Mouse (Mus musculus): ENCODE data around the gene Gpr18. TPM values are rescaled to one million over a fixed set of nuclear protein-coding genes. Genes with fewer than 3 reads are reported as not detected.
"Not testable (repeated sequence)": the region's sequence is repeated elsewhere in the genome, so short reads cannot be mapped to it uniquely, and the experiment has no call there.

Gpr18 gene
- polyA plus RNA-seq, 1 experiment from 2014 or later = not detected

- Histone ChIP-seq H3K9ac (replicated peaks; ENCODE audit: low read length) (no peak overlapping the region), H3K27ac (ENCODE audit: low read length) (no peak overlapping the region), H3K4me2 (replicated peaks; ENCODE audit: low read depth, low read length) (no peak overlapping the region), H3K9me3 (ENCODE audit: low read length) (no peaks in the 10 kb centered on the region), H3K36me3 (ENCODE audit: insufficient read depth, low read length) (no peaks in the 10 kb centered on the region), H3K4me3 (ENCODE audit: low read length) (no peak overlapping the region), H3K4me1 (ENCODE audit: insufficient read depth, low read length) (no peaks in the 10 kb centered on the region), H3K27me3 (ENCODE audit: insufficient read depth, low read length) (no peaks in the 10 kb centered on the region)
- 64% methylated on average over 3 of the region's 3 CpGs for WGBS
- ATAC-seq (ENCODE audit: low FRiP score, low TSS enrichment) = no peak
These were observed 49.0 kb downstream of the Gpr18 start for GRCm38 (mm10) chr14:121866574-121866973.

DNA sequence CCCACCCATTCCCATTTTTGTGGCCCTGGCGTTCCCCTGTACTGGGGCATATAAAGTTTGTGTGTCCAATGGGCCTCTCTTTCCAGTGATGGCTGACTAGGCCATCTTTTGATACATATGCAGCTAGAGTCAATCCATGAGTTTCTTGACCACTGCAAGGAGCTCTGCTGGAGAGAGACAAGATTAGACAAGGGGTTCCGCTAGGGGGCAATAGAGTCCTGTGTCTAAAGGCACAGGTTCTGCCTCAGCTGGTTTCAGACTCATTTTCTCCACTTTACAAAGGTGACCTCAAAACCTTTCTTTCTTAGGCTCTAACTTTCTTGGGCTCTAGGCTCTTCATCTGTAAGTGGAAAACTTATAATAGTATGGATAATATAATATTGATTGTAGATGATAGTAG, 50.4 kb downstream of the Gpr18 start:
- not testable (repeated sequence) for H3K27ac ChIP-seq (ENCODE audit: low read length); H3K27me3 ChIP-seq (ENCODE audit: insufficient read depth, low read length); H3K4me1 ChIP-seq (ENCODE audit: insufficient read depth, low read length); H3K4me3 ChIP-seq (ENCODE audit: low read length); H3K4me2 ChIP-seq (replicated peaks; ENCODE audit: low read depth, low read length); H3K9ac ChIP-seq (replicated peaks; ENCODE audit: low read length); H3K36me3 ChIP-seq (ENCODE audit: insufficient read depth, low read length); H3K9me3 ChIP-seq (ENCODE audit: low read length)
- 15% methylated on average over 2 of the region's 2 CpGs for WGBS
- peak; percentile 69; the same call in 1 of the 2 replicates for ATAC-seq (ENCODE audit: low FRiP score, low TSS enrichment)

Other genes with a start within 250 kb of the Gpr18 start
- 13.0 and 14.0 TPM in 2 replicates for gene Dock9, start 117.9 kb downstream of the Gpr18 start, polyA plus RNA-seq (2015; fragmentation: Nextera tagmentation; extraction: Ambion mirVana)
- 77.5 and 79.1 TPM in 2 replicates for gene Ubac2, start 37.2 kb downstream of the Gpr18 start, polyA plus RNA-seq (2015; fragmentation: Nextera tagmentation; extraction: Ambion mirVana)
- 4.0 and 4.9 TPM in 2 replicates for gene Gpr183, start 49.4 kb upstream of the Gpr18 start, polyA plus RNA-seq (2015; fragmentation: Nextera tagmentation; extraction: Ambion mirVana)
- gene Timm8a2, start 118.9 kb upstream of the Gpr18 start, polyA plus RNA-seq (2015; fragmentation: Nextera tagmentation; extraction: Ambion mirVana) = not detected in 2 replicates
- gene Tm9sf2, start 191.3 kb upstream of the Gpr18 start, polyA plus RNA-seq (2015; fragmentation: Nextera tagmentation; extraction: Ambion mirVana) = 202 and 214 TPM in 2 replicates